Mouse (Mus musculus) erythroblast, embryonic 14.5 days (primary cell): Measurements from ENCODE around the gene Dctn1.

ENCODE experiments used
- GATA1 ChIP-seq: IDR thresholded peaks from 2 replicates; pipeline ENCODE4 v1.6.1; 2012; ENCODE audit warnings: low read length, inconsistent platforms, mixed read lengths
- TAL1 ChIP-seq: IDR thresholded peaks from 3 replicates; pipeline ENCODE4 v1.6.1; 2012; ENCODE audit warnings: low read length, inconsistent platforms, mixed read lengths

DNA sequence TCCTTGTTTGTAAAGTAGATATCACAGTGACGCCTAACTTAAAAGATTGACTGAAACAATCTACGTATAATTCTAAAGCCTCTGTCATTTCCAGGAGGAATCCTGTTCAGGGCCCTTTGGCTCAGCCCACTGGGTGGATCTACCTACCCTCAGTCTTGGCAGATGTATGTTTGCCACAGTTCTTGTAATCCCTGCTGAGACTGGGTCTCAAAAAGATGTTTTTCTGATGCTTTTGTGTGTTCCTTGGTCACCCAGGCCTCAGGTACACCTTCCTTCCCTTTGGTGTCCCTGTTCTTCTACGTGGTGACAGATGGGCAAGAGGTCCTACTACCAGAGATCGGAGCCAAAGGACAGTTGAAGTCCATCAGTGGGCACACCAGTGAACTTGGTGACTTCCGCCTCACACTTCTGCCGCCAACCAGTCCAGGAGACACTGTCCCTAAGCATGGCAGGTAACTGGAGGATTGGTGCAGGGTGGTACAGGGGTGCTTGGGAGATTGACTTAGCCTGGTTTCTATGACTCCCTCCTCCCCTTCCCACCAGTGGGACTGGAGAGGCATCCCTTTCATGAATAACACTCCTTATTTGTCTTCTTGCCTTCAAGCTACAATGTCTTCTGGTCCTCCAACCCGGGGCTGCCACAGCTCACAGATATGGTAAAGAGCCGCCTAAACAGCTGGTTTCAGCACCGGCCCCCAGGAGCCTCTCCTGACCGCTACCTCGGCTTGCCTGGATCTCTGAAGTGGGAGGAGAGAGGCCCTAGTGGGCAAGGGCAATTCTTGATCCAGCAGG is 49.2 kb upstream of the Dctn1 start:
- TF ChIP-seq GATA1: no peak
- TF ChIP-seq TAL1: no peak
